Mouse (Mus musculus) heart, adult 18-20 months (tissue): Measurements from ENCODE around the gene Crtap. TPM values are rescaled to one million over a fixed set of nuclear protein-coding genes. Genes with fewer than 3 reads are reported as not detected.
"Not testable (repeated sequence)": the region's sequence is repeated elsewhere in the genome, so short reads cannot be mapped to it uniquely, and the experiment has no call there.

ENCODE experiments used
- DNase-seq, 2 experiments: peaks; one replicate each; pipeline ENCODE4 v3.0.0; 2021 to 2022; ENCODE audit warnings: mixed read lengths in 1 of 2
- total RNA-seq, 2 experiments: library from RNA; stranded (reverse); gene quantifications; 2 replicates each; pipeline ENCODE4 v1.2.3; 2021

Crtap gene
- total RNA-seq, 2 experiments from 2014 or later: 32.0 to 37.2 TPM

DNA sequence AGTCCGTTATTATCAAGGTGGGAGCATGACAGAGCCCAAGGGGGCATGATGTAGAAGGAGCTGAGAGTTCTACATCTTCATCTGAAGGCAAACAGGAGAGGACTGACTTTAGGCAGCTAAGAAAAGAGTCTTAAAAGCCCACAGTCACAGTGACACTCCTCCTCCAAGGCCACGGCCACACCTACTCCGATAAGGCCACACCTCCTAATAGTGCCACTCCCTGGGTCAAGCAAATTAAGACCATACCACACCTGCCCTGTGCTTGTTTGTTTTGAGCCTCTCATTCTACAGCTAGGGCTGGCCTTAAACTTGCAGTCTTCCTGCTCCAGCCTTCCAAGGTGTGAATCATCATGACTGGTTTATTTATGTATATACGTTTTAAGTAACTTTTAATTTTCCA lies 4.8 kb upstream of the Crtap start:
- DNase-seq: no peak

DNA sequence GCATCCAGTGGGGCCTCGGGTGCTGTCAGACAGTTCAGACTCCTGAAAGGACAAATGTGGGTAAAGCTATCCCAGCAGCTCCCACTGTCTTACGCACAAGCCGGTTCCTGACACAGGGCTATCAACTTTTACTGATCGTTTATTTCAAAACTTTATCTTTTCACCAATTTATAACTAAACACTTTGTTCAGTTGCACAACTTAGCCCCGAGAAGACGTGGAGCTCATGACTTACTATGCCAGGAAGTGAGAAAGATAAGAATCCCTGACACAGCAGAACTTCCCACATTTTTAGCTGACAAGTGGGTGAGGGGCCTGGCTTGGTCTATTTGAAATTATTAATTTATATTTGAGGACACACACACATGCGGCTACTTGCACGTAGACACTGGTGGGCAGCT lies 4.2 kb upstream of the Crtap start:
- no peak for DNase-seq

DNA sequence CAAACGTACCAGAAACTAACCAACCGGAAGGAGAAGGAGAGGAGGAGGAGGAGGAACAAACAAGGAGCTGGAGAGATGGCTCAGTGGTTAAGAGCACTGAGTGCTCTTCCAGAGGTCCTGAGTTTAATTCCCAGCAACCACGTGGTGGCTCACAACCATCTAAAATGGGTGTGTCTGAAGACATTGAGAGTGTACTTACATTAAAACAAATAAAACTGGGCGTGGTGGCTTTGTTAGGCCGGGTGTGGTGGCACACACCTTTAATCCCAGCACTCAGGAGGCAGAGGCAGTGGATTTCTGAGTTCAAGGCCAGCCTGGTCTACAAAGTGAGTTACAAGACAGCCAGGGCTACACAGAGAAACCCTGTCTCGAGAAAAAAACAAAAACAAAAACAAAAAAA lies 3.7 kb upstream of the Crtap start:
- not testable (repeated sequence) for DNase-seq

- no peak for DNase-seq
Measured at GRCm38 (mm10) chr9:114390749-114391075, 237 bp upstream of the Crtap start.

DNA sequence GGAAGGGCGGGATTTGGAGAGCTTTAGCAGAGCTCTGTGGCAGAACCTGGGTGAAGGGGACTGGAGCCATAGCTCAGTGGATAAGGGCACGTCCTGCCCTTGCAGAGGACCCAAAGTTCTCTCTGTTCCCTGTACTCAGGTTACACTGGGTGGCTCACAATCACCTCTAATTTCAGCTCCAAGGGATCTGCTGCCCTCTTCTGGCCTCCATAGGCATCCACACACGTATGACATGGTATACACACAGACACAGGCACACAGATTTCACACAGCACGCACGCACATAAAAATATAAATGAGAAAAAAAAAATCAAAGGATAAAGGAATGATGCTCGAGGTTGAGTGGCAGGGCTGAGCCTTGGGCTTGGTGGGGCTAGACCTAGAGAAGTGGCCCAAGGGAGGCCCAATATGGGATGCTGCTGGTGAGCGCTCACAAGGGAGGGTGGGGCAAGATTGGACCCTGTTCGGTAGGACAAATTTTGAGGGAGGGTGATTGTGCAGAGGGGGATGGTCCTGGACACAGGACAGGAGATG lies 1.0 kb downstream of the Crtap start:
- DNase-seq: peak in 1 of 2 experiments; percentile 26

DNA sequence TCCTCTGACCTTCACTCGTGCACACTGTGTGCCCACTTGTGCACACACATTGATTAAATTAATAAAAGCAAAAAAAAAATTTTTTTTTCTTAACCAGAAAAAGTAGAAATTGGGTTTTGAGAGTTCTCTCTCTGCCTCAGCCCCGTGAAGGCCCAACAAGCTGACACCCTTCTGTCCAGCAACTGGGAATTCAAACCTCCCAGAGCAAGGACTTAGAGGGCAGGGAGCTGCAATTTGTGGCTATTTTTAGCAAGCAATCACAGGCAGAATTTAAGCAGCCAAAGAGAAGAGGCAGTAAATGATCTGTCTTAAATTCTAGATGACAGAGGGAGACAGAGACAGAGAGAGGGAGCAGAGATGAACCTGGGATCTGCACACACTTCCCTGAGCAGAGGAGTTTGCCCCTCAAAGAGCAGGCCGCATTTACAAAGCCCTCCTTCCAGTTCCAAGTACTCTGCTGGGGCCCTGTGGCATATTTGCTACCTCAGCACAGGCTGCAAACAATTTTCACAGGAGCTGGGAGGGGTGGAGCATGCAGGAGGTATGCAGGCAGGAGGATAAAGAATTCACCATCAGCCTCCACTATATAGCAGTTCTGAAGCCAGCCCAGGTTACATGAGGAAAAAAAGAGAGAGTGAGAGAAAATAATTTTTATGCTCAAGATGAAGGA lies 1.6 kb downstream of the Crtap start:
- peak; percentile 38 to 57 for DNase-seq

DNA sequence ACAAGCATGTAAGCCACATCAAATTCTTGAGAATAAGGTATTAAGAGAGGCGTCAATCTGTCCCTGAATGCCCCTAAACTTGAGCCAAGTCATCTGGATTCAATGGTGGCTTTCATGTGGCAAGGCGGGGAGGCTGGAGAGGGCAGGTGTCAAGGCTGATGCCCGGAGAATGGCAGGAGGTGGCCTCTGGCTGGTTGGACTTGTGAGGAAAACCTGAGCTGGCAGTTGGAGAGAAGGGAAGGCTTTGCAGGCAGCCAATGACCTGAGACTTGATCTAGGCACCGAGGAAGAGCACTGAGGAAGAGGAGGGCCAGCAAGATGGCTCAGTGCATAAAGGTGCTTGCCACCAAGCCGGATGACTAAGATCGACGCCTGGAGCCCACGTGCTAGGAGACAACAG lies 2.2 kb downstream of the Crtap start:
- DNase-seq: no peak

DNA sequence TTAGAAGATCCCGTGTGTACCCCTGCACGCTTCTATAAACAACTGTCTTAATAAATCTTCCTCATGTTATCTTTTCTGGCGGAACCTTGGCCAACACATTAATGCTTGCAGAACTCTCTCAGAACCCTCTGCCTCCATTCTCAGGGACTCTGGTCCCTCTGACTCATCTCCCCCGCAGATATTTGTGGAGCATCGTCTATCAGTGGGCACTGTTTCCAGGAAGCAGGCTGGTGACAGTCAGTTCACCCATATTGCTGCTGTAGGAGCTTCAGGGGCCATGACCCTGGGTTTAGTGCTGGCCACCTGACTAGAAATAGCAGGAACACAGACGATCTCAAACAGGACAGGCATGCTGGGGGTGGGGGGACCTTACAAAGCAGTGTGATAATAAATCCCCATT lies 3.4 kb downstream of the Crtap start:
- no peak for DNase-seq

DNA sequence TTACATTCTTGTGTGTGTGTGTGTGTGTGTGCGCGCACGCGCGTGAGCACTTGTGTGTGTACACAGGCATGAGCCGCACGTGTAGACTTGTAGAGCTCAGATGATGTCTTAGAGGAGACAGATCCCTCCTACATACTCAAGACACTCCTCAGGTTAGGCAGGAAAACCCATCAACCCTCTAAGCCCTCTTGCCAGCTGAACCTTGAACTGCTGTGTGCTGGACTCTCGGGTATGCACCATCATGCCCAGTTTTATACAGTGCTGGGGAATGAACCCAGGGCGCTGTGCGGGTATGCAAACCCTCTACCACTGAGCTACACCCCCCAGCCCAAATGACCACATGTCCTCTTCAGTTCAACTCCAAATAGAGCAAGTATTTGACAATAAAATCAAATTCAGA lies 5.3 kb downstream of the Crtap start:
- no peak for DNase-seq

GRCm38 (mm10) chr9:114384691-114385090 lies 5.8 kb downstream of the Crtap start:
- DNase-seq: no peak

GRCm38 (mm10) chr9:114382936-114383710 lies 7.4 kb downstream of the Crtap start:
- no peak for DNase-seq

GRCm38 (mm10) chr9:114380881-114381733 lies 9.4 kb downstream of the Crtap start:
- peak; percentile 34 to 70 for DNase-seq

GRCm38 (mm10) chr9:114379871-114380270 lies 10.6 kb downstream of the Crtap start:
- no peak for DNase-seq

- peak; percentile 29 to 39 for DNase-seq
Measured at GRCm38 (mm10) chr9:114377168-114377567, 13.3 kb downstream of the Crtap start.

- DNase-seq: no peak
Measured at GRCm38 (mm10) chr9:114375276-114375962, 15.1 kb downstream of the Crtap start.

GRCm38 (mm10) chr9:114371717-114372116 lies 18.8 kb downstream of the Crtap start:
- DNase-seq: not testable (repeated sequence)

DNA sequence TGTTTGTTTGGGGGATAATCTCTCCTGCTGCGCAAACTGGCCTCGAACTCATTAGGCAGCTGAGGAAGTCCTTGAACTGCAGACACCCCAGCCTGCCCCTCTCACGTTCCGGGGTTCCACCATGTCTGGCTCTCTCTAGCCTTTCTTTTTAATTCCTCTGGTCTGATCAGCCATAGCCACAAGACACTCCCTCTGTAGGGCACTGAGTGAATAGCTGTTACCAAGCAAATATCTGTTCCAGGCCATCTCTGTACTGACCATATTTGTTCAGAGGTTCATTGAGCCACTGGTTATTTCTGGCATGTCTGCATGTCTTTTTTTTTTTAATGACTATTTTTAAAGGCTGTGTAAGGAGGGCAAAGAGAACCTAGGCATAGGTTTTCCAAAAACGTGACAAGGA lies 21.1 kb downstream of the Crtap start:
- DNase-seq: not testable (repeated sequence)

GRCm38 (mm10) chr9:114368471-114368858 lies 22.0 kb downstream of the Crtap start:
- DNase-seq: no peak

GRCm38 (mm10) chr9:114367783-114368470 lies 22.5 kb downstream of the Crtap start:
- peak; percentile 89 for DNase-seq

GRCm38 (mm10) chr9:114329855-114330254 lies 60.6 kb downstream of the Crtap start, which contains the start of gene Bcl2a1c:
Gene Bcl2a1c (plus strand): TSS chr9:114330135.
- DNase-seq: not testable (repeated sequence)

DNA sequence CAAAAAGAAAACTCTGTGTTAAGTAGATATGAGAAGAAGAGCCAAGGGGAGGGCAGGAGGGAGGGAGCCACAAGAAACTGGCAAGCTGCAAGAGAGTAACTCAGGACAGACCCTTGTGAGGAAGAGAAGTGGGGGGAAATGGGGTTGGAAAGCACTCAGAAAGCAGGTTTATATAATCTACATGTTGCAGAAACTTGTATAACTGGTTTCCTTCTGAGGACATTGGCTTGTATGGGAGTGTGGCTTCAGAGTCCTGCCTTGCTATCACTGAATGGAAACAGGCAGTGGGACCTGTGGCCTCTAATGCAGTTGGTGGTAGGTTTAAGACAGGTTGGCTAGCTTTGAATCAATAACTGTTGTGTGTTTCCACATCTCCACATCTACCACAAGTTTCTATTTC lies 62.1 kb downstream of the Crtap start:
- not testable (repeated sequence) for DNase-seq
